Mouse (Mus musculus) C2C12 (cell line): ENCODE data around the gene Tmem53.

Source experiments
- CEBPB ChIP-seq: IDR thresholded peaks from one replicate; pipeline ENCODE4 v1.6.1; 2011; ENCODE audit warnings: low read depth, mild to moderate bottlenecking, control low read depth, moderate library complexity
- CTCF ChIP-seq: IDR thresholded peaks from one replicate; pipeline ENCODE4 v1.5.1; 2011; ENCODE audit not compliant: control insufficient read depth, insufficient read depth, insufficient read length
- MAX ChIP-seq: IDR thresholded peaks from one replicate; pipeline ENCODE4 v1.6.1; 2011; ENCODE audit warnings: mild to moderate bottlenecking, control low read depth
- MYOG ChIP-seq: IDR thresholded peaks from one replicate; pipeline ENCODE4 v1.6.1; 2011; ENCODE audit not compliant: control insufficient read depth, insufficient read length; ENCODE audit errors: extremely low read depth
- USF1 ChIP-seq: IDR thresholded peaks from one replicate; pipeline ENCODE4 v1.6.1; 2011; ENCODE audit warnings: low read depth, mild to moderate bottlenecking, control low read depth, moderate library complexity

DNA sequence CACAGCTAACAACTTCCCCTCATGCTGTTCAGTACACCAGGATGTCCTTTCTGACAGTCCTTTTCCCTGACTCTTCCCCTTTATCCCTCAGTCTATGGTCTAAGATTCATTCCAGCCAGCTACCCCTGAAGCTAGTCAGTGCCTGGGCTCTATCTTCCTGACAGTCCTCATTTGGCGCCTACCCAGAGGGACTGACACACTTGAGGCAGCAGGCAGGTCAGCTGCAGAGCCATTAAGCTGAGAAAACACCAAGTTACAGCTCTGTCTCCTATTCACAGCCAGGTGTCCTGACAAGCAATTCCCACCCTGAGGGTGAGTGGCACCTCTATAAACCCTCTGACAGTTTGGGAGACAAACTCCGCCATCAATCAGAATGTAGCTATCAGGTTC lies 27.5 kb downstream of the Tmem53 start:
- no peak for TF ChIP-seq CTCF
- no peak for TF ChIP-seq CEBPB
- no peak for TF ChIP-seq MAX
- no peak for TF ChIP-seq USF1
- no peak for TF ChIP-seq MYOG
